Mouse (Mus musculus) gastrocnemius, postnatal 10 days (tissue): Measurements from ENCODE around the gene Wfdc5. TPM values are rescaled to one million over a fixed set of nuclear protein-coding genes. Genes with fewer than 3 reads are reported as not detected.
A peak's percentile ranks its signal among the peaks of the same experiment; 100 is the strongest.

Source experiments
- DNase-seq: peaks from one replicate; pipeline ENCODE4 v3.0.0; 2021; ENCODE audit warnings: mixed read lengths
- total RNA-seq, 2 experiments: library from RNA; stranded (reverse); gene quantifications; 2 replicates each; pipeline ENCODE4 v1.2.3; 2021

Wfdc5 gene
- total RNA-seq, 2 experiments from 2014 or later, result 0.47 to 0.52 TPM

- DNase-seq, result no peak
Measured at GRCm38 (mm10) chr2:164174649-164175395, 7.7 kb downstream of the Wfdc5 start.

GRCm38 (mm10) chr2:164173394-164173793 is 9.1 kb downstream of the Wfdc5 start:
- peak; percentile 60 for DNase-seq

- peak; percentile 19 for DNase-seq
Measured at GRCm38 (mm10) chr2:164170902-164171301, 11.6 kb downstream of the Wfdc5 start, which contains the start of gene Kcns1. Kcns1 (minus strand) TSS chr2:164171113.

- DNase-seq, result no peak
Measured at GRCm38 (mm10) chr2:164170326-164170725, 12.2 kb downstream of the Wfdc5 start.

- DNase-seq, result no peak
Measured at GRCm38 (mm10) chr2:164168571-164168946, 14.0 kb downstream of the Wfdc5 start.

- DNase-seq, result no peak
Measured at GRCm38 (mm10) chr2:164167752-164168570, 14.6 kb downstream of the Wfdc5 start.

GRCm38 (mm10) chr2:164164941-164165340 is 17.6 kb downstream of the Wfdc5 start:
- no peak for DNase-seq

- DNase-seq, result no peak
Measured at GRCm38 (mm10) chr2:164161515-164162055, 21.0 kb downstream of the Wfdc5 start.

GRCm38 (mm10) chr2:164158838-164159237 is 23.7 kb downstream of the Wfdc5 start:
- DNase-seq, result no peak

- no peak for DNase-seq
Measured at GRCm38 (mm10) chr2:164156158-164156557, 26.4 kb downstream of the Wfdc5 start.

GRCm38 (mm10) chr2:164154007-164154406 is 28.5 kb downstream of the Wfdc5 start:
- no peak for DNase-seq

GRCm38 (mm10) chr2:164152341-164152740 is 30.2 kb downstream of the Wfdc5 start:
- no peak for DNase-seq

- DNase-seq, result no peak
Measured at GRCm38 (mm10) chr2:164150086-164150760, 32.3 kb downstream of the Wfdc5 start.

GRCm38 (mm10) chr2:164146556-164146955 is 36.0 kb downstream of the Wfdc5 start:
- no peak for DNase-seq

- DNase-seq, result no peak
Measured at GRCm38 (mm10) chr2:164144541-164144940, 38.0 kb downstream of the Wfdc5 start.

GRCm38 (mm10) chr2:164144025-164144424 is 38.5 kb downstream of the Wfdc5 start:
- no peak for DNase-seq

- DNase-seq, result peak; percentile 26
Measured at GRCm38 (mm10) chr2:164142021-164142420, 40.5 kb downstream of the Wfdc5 start.

GRCm38 (mm10) chr2:164137754-164138153 is 44.8 kb downstream of the Wfdc5 start:
- DNase-seq, result no peak

GRCm38 (mm10) chr2:164136393-164136792 is 46.1 kb downstream of the Wfdc5 start:
- DNase-seq, result no peak

- no peak for DNase-seq
Measured at GRCm38 (mm10) chr2:164135367-164135766, 47.2 kb downstream of the Wfdc5 start.

- peak; percentile 26 for DNase-seq
Measured at GRCm38 (mm10) chr2:164134563-164134962, 48.0 kb downstream of the Wfdc5 start.

- DNase-seq, result no peak
Measured at GRCm38 (mm10) chr2:164131586-164131985, 51.0 kb downstream of the Wfdc5 start.
